Mouse (Mus musculus) heart, adult 11 months (tissue): ENCODE results near the gene Idh2.
"Not testable (repeated sequence)": the region's sequence is repeated elsewhere in the genome, so short reads cannot be mapped to it uniquely, and the experiment has no call there.

Source experiments
- DNase-seq: peaks from one replicate; pipeline ENCODE4 v3.0.0; 2022

Idh2 gene

DNA sequence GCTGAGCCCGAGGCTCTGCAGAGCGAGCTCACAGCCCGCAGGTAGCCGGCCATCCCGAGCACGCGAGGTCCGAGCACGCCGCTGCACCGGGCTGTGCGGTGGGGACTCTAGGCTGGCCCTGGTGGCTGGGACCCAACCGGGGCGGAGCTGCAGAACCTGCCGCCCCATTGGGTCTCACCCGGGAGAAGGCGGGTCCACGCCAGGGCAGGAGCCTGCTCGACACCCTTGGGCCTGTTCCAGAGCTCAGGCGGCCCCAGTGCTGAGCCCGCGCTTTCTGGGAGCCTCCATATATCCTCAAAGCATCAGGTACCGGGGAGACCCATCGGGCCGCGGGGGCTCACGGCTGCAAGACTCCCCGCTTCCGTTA, at the start of gene Idh2:
Gene Idh2 (minus strand): TSS at position 169 of the 367 bp plus-strand sequence.
- peak; percentile 100 for DNase-seq

DNA sequence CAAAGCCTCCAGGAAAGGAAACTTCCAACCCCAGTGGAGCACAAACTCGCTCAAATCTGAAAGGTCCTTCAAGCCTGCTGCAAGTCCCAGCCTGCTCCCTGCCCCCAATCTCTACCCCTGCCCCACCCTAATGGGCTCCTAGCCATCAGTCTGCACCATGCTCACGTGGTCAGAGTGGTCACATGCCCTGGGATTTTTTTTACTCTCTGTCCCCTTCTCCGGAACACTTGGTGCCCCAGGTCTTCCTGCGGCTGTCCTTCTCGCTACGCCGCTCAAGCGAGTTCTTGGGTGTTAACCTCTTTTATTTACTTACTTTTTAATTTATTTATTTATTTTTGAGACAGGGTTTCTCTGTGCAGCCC, 45.7 kb upstream of the Idh2 start:
- peak; percentile 98 for DNase-seq

DNA sequence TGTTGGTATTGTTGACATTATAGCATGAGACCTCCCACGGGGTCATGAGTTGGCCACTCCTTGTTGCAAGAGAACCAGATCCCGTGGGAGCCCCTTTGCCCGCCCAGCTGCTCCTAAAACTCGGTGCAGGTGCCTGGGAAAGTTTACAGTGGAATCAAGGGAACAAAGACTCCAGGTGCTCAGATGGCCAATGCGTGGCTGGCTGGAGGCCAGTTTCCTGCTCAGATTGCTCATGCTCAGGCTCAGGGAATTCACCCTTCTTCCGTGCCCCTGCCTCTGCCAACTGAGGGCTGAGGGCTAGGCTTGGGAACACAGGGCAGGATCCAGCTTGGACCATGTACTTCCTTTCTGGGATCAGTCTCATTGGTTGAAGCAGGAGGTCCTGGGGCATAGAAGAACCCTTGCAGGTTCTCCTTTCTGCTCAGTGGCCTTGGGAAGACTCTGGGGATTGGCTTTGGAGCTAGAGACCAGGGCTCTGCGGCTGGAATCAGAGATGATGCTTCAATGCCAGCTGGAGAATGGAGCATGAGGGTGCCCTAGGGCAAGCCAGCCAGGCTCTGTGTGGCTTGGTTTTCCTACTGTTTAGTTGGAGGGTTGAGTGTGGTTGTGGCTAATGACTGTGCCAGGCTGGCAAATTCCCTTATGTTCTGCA, 45.2 kb upstream of the Idh2 start:
- DNase-seq, result no peak

DNA sequence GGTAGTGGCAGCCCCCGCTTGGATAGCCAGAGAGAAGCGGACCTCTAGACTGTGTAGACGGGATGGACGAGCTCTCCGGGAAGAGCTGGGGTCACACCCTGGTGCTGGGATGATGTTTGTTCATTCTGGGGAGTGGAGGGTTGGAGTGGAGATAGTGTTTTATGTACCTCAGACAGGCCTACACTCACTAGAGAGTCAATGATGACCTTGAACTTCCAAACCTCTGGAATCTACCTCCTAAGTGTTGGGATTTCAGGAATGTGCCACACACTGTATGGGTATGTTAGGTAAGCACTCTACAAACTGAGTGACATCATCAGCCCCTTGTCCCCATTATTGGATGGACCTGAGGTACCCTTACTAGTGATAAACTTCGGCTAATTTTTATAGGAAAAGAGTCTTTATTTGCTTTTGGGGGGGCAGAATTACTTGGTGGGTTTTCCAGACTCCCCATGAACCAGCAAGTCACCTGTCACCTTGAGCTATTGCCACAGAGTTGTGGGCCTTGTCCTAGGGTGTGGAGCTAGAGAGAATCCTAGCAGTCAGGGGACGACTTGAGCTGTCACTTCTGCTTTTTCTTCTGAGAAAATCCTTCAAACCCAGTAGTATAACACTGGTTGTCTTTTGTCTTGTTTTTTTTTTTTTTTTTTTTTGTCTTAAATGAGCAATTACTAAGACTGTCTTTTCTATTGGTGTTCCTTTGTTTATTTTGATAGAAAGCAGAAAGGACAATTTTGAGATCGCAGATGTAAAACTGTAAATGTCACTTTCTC, 43.5 kb upstream of the Idh2 start:
- DNase-seq, result no peak

DNA sequence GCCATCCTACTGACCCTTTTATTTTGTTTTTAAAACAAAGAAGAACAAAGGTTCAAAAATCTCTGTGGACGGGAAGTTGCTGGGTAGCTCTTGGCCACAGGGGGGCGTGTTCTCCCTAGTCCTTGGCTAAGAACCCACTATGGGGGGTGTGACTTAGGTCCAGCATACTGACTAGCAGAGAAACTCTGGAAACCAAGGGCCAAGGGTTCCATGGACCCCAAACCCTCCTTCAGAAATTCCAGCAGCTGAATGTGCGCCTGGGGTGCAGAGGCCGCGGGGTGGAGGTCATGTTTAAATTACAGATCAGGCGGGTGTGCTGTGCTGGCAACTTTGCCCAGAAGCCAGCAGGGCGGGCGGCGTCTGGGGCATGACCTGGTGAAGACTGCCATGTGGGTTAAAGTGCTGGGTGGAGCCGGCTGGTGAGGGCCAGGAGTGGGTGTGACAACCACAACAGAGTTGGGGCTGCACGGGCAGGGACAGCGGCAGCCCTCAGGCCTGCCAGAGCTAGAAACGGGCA, 41.6 kb upstream of the Idh2 start:
- peak; percentile 95 for DNase-seq

DNA sequence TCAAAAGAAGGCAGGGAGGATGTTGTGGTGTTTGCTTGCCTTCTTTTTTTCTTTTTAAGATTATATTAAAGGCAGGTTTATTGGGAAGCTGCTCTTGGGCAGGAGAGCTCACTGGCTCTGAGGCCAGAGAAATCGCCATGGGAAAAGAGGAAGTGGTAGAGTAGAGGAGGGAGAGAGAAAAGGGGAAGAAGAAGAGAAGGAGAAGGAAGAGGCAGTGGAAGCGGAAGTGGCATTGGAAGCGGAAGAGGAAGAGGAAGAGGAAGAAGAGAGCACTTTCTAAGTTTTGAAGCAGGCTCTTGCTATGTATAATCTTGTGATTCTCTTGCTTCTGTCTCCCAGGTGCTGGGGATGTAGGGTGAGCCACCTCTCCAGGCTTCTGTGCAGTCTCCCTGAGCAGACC, 39.5 kb upstream of the Idh2 start:
- no peak for DNase-seq

DNA sequence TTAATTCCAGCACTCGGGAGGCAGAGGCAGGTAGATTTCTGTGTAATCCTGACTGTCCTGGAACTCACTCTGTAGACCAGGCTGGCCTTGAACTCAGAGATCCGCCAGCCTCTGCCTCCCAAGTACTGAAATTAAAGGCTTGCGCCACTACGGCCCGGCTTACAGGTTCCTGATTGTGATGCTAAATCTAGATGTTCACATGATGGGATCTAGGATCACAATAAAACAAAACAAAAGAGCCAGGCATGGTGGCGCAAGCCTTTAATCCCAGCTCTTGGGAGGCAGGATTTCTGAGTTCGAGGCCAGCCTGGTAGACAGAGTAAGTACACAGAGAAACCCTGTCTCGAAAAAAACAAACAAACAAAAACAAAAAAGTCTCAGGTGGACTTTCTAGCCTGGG, 37.6 kb upstream of the Idh2 start:
- no peak for DNase-seq

DNA sequence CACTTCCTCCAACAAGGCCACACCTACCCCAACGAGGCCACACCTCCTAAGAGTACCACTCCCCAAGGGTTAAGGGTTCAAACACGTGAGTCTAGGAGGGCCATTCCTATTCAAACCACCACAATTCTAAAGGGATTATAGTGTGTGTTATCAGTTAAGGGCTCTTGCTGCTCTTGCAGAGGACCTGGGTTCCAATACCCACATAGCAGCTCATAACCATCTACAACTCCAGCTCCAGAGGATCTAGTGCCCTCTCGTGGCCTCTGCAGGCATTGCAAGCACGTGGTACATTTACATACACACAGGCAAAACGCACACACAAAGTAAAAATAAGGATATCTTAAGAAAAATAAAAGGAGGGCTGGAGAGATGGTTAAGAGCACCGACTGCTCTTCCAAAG, 37.0 kb upstream of the Idh2 start:
- peak; percentile 81 for DNase-seq

DNA sequence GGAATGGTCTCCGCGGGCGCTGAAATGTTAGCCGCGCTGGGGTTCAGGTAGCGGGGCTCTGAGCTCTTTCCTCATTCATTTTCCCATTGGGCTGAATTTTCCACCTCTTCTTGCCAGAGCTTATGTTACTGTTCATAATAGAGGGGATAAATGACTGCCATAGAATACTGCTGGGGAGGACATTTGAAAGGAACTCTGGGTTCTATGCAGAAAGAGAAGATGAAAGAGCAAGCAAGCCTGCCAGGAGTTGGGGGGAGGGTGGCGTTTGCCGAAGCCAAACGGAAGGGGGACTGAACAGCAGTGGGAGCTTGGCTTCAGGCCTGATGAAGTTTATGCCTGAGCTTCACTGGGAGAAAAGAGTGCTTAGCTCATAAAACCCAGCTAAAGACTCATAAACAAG, 34.2 kb upstream of the Idh2 start:
- DNase-seq, result no peak

DNA sequence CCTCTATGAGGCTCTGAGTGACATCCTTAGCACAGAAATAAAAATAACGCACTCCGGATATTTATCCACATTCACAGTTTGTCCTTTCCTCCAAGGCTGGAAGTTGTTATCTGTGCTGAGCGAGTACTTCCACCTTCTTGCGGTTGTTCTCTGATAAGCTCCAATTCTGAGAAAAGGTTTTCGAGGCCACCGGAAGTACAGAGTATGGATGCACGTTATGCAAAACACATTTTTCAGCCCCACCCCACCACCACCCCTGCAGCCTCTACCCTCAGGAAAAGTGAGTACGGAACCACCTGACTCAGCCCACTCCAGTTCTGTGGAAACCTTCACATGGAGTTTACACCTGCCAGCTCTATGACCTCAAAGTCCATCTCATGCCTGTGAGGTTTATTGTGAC, 30.9 kb upstream of the Idh2 start:
- DNase-seq, result no peak

DNA sequence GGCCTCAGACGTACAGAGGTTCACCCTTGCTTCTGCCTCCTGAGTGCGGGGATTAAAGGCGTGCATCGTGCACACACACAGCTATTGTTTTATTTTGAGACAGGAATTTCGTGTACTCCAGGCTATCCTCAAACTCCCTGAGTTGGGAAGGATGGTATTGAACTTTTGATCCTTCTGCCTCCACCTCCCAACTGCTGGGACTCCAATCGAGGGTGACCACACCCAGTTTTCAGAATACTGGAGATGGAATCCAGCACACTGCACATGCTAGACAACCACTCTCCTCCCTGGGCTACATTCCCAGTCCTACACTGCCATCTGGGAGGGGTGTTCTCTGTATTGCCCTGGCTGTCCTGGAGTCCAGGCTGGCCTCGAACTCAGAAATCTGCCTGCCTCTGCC, 29.5 kb upstream of the Idh2 start:
- no peak for DNase-seq

DNA sequence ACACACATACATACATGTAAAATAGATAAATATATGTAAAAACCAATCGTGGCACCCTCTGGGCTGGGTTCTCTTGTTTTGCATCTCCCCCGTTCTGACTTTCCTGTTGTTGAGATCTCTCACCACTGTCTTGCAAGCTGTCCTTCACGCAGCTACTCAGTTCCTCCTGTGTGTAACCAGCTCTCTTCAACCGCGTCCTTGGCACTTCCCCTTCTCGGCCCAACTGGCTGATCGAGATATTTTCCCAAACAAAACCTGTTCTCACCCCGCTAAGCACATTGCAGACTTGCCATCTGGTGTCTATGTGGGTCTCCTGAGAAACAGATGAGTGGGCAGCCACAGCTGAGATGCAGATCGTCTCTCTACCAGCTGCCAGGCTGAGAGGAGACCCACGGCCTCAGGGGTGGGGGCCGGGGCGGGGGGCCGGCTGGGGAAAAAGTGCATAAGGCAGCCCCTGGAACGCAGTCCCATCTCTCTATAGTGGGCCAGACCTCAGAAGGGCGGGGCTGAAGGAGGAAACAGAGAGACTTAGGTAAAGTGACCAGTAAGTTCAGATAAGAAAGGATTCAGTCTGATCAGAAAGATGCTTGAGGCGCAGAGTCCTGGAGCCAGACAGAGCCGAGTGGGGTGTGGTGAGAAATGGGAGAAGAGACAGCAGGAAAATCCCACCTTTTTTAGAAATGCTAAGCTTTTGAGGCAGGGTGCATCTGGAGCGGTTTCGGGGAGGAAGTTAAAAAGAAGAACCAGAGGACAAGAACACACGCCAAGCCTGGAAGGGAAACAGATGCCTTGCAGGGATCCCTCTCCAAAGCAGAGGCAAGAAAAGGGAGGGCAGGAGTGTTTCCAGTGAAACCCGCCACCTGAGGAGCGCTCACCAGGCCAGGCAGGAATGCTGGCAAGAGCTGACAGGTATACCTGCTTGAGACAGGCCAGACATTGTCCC, 28.4 kb upstream of the Idh2 start:
- DNase-seq, result peak; percentile 97

DNA sequence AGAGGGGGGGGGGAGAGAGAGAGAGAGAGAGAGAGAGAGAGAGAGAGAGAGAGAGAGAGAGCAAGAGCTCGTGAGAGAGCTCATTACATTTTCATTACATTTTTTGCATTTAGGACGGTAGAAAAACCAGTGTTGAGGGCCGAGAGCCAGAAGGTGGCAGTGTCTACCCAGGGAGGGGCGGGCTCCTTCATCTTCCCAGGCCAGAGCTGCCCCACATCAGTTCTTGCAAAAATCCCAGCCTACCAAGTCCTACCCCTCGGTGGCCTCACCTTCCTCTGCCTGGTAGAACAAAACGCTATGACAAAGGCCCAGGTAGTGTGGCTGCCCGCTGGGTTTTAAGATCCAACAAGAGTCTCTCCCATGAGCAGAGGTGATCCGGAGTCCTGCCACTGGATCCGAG, 25.6 kb upstream of the Idh2 start:
- peak; percentile 94 for DNase-seq

DNA sequence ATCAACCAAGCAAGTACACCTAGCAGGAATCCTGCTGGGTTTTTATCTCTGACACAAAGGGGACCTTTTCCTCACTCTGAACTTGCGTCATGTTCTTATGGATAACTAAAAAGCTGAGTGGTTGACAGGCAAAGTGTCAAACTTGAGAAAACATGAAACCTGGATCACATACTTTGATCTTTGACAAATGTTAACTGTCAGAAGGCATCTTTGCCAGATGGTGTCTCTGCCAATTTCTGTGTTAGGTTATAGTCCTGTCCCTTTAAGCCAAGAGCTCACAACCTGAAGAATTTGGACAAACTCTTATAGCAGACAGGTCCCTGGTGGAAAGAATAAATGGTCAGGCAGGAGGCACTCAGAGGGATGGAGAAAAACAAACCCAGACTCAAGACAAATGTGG, 23.2 kb upstream of the Idh2 start:
- no peak for DNase-seq

DNA sequence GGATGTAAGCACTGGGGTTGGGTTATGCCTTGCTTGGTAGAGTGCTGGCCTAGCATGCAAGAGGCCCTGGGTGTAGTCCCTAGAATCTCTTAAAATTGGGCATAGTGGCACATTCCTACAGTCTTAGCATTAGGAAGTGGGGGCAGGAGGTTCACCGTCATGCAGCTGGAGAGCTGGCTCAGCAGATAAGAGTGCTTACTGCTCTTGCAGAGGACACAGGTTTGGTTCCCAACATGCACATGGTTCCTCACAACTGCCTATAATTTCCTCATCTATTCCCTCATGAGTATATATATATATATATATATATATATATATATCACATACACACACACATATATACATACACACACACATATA, 20.0 kb upstream of the Idh2 start:
- DNase-seq, result no peak

DNA sequence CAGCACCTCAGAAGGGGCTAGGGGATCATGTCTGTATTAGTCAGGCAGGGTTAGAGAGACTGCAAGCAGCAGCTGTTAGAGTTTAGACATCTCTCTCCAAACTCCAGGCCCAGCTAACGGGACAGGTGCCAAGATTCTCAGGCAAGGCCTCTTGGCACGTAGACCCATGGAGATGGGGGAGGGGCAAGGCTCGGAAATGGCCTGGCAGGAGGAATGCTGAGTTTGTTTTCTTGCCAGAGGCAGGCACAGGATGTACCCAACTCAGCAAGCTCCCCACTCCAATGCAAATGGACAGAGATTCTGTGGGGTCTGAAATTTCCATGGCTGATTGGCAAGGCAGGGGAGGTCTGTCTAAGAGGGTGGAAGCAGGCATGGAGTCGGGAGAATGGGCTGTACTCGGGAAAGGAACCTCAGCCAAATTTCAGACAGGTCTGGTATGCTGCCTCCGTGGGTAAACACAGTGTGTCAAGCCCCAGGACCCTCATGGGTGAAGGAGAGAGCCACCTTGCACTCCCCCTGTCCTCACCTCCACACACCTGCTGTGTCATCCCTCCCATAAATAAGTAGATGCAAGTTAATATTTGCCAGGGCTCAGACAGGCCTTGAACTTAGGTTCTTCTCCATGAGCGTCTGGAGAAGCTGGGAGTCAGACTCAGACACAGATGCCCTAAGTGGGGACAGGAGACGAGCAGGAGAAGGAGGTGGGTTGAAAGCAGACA, 19.4 kb upstream of the Idh2 start:
- peak; percentile 97 for DNase-seq

DNA sequence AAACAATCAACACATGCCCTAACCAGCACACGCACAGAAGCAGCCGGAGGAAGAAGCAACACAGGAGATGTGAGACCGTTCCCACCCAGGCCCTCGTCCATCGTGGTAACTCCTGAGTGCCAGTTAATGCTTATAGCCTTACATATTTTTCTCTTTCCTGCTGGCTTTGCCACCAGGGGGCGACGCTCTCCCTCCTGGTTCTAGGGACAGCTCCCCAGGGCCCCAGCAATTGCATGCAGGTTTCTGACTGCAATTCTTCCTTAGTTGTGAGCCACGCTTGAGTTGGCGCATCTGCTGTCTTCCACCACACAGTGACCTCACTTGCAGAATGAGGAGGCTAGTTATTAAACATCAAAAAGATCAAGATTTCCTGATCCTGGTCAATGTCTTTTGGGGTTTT, 17.3 kb upstream of the Idh2 start:
- DNase-seq, result no peak

DNA sequence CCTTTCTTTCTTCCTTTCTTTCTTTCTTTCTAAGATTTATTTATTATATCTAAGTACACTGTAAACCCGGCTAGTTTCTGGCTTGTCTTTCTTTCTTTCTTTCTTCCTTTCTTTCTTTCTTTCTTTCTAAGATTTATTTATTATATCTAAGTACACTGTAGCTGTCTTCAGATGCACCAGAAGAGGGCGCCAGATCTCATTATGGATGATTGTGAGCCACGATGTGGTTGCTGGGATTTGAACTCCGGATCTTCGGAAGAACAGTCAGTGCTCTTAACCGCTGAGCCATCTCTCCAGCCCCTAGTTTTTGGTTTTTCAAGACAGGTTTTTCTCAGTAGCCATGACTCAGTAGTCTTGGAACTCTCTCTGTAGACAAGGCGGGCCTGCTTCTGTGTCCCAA, 16.1 kb upstream of the Idh2 start:
- DNase-seq, result not testable (repeated sequence)

DNA sequence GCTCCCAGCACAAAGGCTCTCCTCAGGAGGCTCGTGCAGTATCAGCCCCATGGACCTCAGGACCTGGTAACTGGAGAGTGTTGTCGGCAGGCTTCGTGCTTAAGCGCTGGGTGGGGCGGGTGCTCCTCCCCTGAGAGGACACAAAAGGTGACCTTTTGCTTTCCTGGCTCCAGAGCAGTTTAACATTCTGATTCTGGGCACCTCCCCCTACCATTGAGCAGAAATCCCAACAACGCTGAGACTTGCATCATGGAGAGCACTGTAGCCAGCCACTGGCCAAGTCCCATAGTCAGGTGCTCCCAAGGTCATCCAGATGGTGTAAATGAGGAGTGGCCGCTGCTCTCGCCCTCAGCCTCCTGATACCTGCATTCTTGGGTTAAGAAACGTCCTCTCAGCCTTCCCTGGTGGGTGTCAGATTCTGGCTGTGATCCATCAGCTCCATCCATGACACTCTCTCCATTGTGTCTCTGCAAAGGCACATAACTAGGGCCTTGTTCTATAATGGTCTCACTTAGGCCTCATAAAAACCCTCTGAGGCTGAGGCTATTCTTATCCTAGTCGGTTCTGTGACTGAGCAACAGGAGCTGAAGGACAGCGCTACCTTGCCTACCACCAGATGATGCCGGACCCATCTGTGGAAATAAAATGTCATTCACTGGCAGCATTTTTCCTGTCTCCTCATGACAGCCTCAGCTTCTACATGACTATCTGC, 15.3 kb upstream of the Idh2 start:
- DNase-seq, result peak; percentile 98

DNA sequence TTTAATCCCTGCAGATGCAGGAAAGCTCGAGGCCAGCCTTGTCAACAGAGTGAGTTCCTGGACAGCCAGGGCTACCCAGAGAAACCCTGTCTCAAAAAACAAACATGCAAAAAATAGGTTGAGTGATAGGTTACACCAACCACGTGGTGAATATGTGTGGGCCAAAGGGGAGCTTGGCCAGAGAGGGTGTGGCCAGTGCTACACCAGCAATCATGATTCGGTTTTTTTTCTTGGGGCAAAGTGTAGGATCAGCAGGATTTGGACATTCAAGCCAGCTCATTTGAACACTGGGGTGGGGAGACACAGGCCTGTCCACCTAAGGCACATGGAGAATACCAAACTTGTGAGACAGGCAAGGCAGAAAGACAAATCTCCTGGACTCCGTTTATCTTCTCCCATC, 14.1 kb upstream of the Idh2 start:
- DNase-seq, result peak; percentile 94

DNA sequence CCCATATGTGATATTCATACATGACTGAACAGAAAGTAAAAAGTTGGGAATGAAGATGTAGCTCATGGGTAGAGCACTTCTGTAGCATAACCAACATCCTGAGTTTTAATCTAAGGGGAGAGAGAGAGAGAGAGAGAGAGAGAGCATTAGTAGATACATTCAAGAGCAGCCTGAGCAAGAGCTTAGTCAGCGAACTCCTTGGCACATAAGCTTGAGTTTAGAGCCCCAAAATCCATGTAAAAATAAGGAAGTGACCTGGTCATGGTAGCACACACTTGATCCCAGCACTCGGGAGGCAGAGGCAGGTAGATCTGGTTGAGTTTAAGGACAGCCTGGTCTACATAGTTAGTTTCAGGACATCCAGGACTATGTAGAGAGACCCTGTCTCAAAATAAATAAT, 8.5 kb upstream of the Idh2 start:
- no peak for DNase-seq

DNA sequence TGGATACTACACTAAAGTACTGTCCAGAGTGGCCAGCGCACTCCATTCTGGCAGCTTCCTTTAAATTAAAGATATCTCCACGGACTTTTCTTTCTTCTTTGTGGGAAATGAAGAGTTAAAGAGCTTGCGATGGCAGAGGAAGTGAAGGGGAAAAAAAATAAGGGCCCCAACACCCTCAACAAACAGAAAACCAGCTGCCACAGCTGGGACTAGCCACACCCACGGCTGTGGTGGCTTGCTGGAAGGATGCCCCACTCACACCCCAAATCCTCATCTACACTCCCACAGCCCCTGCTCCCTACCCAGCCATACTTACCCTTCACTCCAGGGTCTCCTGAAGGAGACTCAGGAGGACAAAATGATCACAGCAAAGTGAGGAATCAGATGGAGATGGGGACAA, 7.9 kb upstream of the Idh2 start:
- peak; percentile 97 for DNase-seq
